Mouse (Mus musculus) stomach, embryonic 14.5 days (tissue): ENCODE results near the gene Pknox2. TPM values are rescaled to one million over a fixed set of nuclear protein-coding genes. Genes with fewer than 3 reads are reported as not detected.

ENCODE experiments used
- ATAC-seq: fragments of 200-750 bp; cut with Nextera tagmentation; 2 replicates; pipeline ENCODE4 v1.8.0; 2017; ENCODE audit warnings: low read depth, moderate TSS enrichment; ENCODE audit not compliant: insufficient number of reproducible peaks, insufficient read depth, low FRiP score
- H3K27ac ChIP-seq: fragments of 300-500 bp; sonication (generic); 2 replicates; pipeline ENCODE4 v1.5.1; 2014; ENCODE audit warnings: mild to moderate bottlenecking, low read length, moderate library complexity, mixed read lengths
- H3K27me3 ChIP-seq: fragments of 300-500 bp; sonication (generic); 2 replicates; pipeline ENCODE4 v1.6.1; 2014; ENCODE audit warnings: low read length, control low read depth, mixed read lengths; ENCODE audit not compliant: control insufficient read depth, insufficient read depth
- H3K36me3 ChIP-seq: fragments of 300-500 bp; sonication (generic); 2 replicates; pipeline ENCODE4 v1.6.1; 2014; ENCODE audit warnings: mild to moderate bottlenecking, control low read depth, low read length, moderate library complexity, mixed read lengths; ENCODE audit not compliant: control insufficient read depth, insufficient read depth
- H3K4me1 ChIP-seq: fragments of 300-500 bp; sonication (generic); 2 replicates; pipeline ENCODE4 v1.6.1; 2014; ENCODE audit warnings: low read length, control low read depth, mixed read lengths; ENCODE audit not compliant: control insufficient read depth, insufficient read depth
- H3K4me2 ChIP-seq: fragments of 300-500 bp; sonication (generic); replicated peaks from 2 replicates; pipeline ENCODE4 v1.6.1; 2014; ENCODE audit warnings: low read depth, low read length, control low read depth
- H3K4me3 ChIP-seq: fragments of 300-500 bp; sonication (generic); 2 replicates; pipeline ENCODE4 v1.5.1; 2014; ENCODE audit warnings: low read depth, low read length, control low read depth
- H3K9ac ChIP-seq: fragments of 300-500 bp; sonication (generic); replicated peaks from 2 replicates; pipeline ENCODE4 v1.6.1; 2014; ENCODE audit warnings: low read depth, mild to moderate bottlenecking, control low read depth, low read length, moderate library complexity, mixed read lengths
- H3K9me3 ChIP-seq: fragments of 300-500 bp; sonication (generic); 2 replicates; pipeline ENCODE4 v1.6.1; 2016; ENCODE audit warnings: low read depth, low read length, control low read depth; ENCODE audit not compliant: control insufficient read depth
- WGBS: fragments of 180-500 bp; shearing (Covaris S2); extraction: QIAGEN DNeasy Blood & Tissue Kit; methylation state at CpG from one replicate; pipeline ENCODE4 v1.1.7; 2014; 5-methylcytosine and 5-hydroxymethylcytosine counted together
- polyA plus RNA-seq: library from polyadenylated mRNA; unstranded; fragments of >200 nt; fragmentation: Nextera tagmentation; extraction: Ambion mirVana; gene quantifications from 2 replicates; pipeline ENCODE4 v1.2.1, GENCODE M21; 2014

Pknox2 gene
- polyA plus RNA-seq, 1 experiment from 2014 or later = 7.5 TPM

DNA sequence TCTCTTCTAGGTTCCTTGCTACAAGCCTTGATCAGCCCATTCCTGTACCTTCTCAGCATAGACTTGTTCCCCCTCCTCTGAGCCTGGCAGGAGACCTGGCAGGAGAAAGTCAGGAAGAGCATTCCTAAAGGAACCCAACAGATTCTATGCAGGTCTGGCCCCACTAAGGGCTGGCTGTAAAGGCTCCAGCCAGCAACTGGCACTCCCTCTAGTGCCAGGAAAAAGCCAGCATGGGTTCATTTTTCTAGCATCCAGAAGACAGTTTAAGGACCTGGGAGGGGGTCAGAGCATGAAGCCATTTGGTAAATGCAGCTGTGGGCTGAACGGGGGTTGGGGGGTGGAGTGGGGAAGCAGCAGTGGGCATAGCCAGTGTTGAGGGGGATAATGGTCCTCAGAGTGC, 185.3 kb downstream of the Pknox2 start:
- ATAC-seq = no peak
- 63% methylated on average over 1 of the region's 1 CpGs for WGBS
- H3K27me3 ChIP-seq = no peaks in the 10 kb centered on the region
- no peaks in the 10 kb centered on the region for H3K36me3 ChIP-seq
- H3K4me2 ChIP-seq = no peak overlapping the region
- no peaks in the 10 kb centered on the region for H3K4me1 ChIP-seq
- no peak overlapping the region for H3K9ac ChIP-seq
- H3K4me3 ChIP-seq = no peak overlapping the region
- H3K9me3 ChIP-seq = no peaks in the 10 kb centered on the region
- H3K27ac ChIP-seq = no peak overlapping the region

DNA sequence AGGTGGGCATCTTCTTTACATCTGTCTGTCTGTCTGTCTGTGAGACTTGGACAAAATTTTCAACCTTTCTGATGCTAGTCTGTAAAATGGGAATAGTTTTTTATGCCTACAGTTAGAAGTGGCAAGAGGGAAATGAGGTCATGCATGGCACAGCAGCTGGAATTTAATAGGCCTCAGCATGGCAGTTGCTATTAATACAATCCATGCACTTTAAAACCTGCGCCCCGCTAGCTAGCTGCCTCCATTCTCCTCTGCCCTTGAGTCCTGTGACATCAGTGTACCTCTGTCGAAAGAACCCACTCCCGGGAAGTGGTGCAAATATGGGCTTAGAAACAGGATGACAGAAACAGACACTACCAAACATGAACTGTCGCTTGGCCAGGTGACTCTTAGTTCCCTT, 186.1 kb downstream of the Pknox2 start:
- Histone ChIP-seq H3K4me3 (no peak overlapping the region), H3K27me3 (no peaks in the 10 kb centered on the region), H3K4me1 (no peaks in the 10 kb centered on the region), H3K27ac (no peak overlapping the region), H3K9ac (no peak overlapping the region), H3K36me3 (no peaks in the 10 kb centered on the region), H3K9me3 (no peaks in the 10 kb centered on the region), H3K4me2 (no peak overlapping the region)
- WGBS = 91% methylated on average over 5 of the region's 5 CpGs
- no peak for ATAC-seq

DNA sequence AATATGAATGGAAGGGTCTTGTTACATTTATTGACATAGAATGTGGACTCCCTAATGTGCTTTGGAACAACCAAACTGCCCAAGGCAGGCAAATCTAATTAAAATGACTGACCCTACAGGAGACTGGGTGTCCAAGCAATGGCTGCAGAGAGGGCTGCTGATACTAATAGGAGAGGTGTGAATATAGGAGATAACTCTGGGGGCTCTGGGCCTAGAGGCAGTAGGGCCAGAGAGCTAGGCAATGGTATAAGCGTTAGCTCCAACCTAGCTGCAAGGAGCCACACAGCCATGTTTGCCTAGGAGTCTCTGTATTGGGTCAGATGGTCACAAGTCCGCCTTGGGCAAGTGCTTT, 196.1 kb downstream of the Pknox2 start:
- H3K9ac ChIP-seq = no peak overlapping the region
- no peak overlapping the region for H3K27ac ChIP-seq
- ATAC-seq = no peak
- H3K36me3 ChIP-seq = no peaks in the 10 kb centered on the region
- H3K4me2 ChIP-seq = no peak overlapping the region
- H3K27me3 ChIP-seq = no peaks in the 10 kb centered on the region
- 0 out of 2 replicates have a peak, but pooled peaks cover 3% of the 10 kb centered on the region for H3K4me1 ChIP-seq
- no peaks in the 10 kb centered on the region for H3K9me3 ChIP-seq
- no peak overlapping the region for H3K4me3 ChIP-seq
- 85% methylated on average over 2 of the region's 2 CpGs for WGBS

DNA sequence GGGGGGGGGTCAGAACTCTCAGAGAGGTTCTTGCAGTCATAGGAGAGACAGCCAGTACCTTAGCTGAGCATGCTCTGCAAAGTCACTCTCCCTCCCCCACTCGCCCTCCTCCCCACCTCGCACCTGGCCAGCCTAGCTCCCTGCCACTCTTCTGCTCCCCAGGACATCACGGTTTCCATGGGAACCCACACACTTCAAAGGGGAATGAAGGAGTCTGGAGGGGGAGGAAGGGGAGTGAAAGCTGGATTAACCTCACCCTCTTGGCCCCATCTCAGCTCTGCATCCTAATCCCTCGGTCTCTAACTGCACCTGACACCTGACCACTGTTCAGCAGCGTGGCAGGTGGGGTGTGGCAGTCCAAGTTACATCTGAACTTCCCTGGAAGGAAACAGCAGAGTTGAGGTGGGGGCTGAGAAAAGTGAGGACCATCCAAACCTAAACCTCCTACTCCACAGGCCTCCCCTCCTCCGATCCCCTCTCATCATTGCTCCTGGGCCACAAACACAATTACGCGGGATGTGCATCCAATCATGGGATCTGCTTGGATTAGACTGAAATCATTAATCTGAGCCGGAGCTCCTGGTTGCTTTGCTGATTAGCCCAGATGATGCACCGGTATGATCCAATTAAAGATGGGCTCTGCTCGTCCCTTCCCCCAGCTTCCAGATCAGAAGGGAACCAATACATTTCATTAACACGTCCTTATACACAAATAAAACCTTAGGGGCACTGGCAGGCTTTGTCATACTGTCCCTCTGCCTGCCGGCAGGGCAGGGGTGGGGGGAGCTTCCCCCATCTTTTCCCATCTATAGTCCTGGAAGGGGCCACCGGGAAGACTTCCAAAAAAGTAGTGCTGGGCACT, 196.7 kb downstream of the Pknox2 start:
- no peak overlapping the region for H3K9ac ChIP-seq
- no peak overlapping the region for H3K27ac ChIP-seq
- no peak overlapping the region for H3K4me3 ChIP-seq
- ATAC-seq = peak; percentile 20; the same call in 1 of the 2 replicates
- 30% methylated on average over 14 of the region's 14 CpGs for WGBS
- H3K9me3 ChIP-seq = no peaks in the 10 kb centered on the region
- no peak overlapping the region for H3K4me2 ChIP-seq
- no peaks in the 10 kb centered on the region for H3K36me3 ChIP-seq
- H3K27me3 ChIP-seq = no peaks in the 10 kb centered on the region
- 0 out of 2 replicates have a peak, but pooled peaks cover 3% of the 10 kb centered on the region for H3K4me1 ChIP-seq

DNA sequence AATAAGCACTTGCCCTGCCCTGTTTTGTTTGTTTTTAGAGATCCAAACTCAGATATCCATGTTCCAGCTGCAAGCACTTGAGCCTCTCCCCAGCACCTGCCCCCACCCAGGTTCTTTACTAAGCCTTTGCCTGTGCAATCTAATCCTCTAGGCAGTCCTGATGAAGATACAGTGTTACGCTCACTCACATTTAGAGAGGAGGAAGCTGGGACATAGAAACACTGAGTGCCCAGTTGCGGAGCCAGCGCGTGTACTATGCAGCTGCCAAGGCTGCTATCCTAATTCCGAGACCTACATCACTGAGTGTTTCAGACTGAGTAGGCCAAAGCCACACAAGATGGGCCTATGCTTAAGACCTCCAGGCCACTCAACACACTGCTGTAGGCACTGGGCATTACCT, 199.0 kb downstream of the Pknox2 start:
- 82% methylated on average over 5 of the region's 5 CpGs for WGBS
- ATAC-seq = no peak

DNA sequence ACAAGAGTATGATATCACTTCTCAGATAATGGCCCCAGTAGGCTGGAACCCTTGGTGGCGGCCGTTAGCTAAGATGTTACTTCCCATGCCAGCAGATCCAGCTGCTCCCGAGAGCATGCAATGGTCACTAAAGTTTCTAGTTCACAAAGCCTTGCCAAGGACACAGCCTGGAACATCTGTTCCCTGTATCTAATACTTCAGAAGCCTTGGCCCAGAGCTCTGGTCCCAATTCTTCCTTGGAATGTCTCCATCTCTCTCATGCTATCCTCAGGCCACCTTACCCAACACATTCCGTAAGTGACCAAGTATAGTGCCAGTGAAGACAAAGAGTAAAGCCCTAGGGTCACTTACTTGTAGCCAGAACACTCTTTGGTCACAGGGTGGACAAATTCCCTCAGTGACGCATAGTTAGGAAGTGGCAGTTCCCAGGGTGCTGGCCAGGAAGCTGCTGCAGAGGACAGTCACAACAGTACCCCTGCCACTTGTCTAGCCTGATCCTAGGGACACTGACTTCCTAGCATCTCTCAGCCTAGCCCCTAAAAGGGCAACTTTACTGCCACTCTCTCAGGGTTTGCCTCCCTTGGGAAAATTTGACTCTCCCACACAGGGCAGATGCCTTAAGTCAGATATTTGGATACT, 200.0 kb downstream of the Pknox2 start:
- no peak overlapping the region for H3K4me3 ChIP-seq
- H3K27me3 ChIP-seq = no peaks in the 10 kb centered on the region
- 0 out of 2 replicates have a peak, but pooled peaks cover 3% of the 10 kb centered on the region for H3K4me1 ChIP-seq
- no peak overlapping the region for H3K4me2 ChIP-seq
- WGBS = 90% methylated on average over 5 of the region's 5 CpGs
- H3K36me3 ChIP-seq = no peaks in the 10 kb centered on the region
- no peak overlapping the region for H3K9ac ChIP-seq
- no peak overlapping the region for H3K27ac ChIP-seq
- no peak for ATAC-seq
- H3K9me3 ChIP-seq = no peaks in the 10 kb centered on the region

More for the DNA sequence above, 199.0 kb downstream of the Pknox2 start:
- H3K4me1 ChIP-seq = 0 out of 2 replicates have a peak, but pooled peaks cover 3% of the 10 kb centered on the region
- H3K9ac ChIP-seq = no peak overlapping the region
- H3K9me3 ChIP-seq = no peaks in the 10 kb centered on the region
- H3K27ac ChIP-seq = no peak overlapping the region
- H3K36me3 ChIP-seq = no peaks in the 10 kb centered on the region
- H3K27me3 ChIP-seq = no peaks in the 10 kb centered on the region
- no peak overlapping the region for H3K4me3 ChIP-seq
- H3K4me2 ChIP-seq = no peak overlapping the region

DNA sequence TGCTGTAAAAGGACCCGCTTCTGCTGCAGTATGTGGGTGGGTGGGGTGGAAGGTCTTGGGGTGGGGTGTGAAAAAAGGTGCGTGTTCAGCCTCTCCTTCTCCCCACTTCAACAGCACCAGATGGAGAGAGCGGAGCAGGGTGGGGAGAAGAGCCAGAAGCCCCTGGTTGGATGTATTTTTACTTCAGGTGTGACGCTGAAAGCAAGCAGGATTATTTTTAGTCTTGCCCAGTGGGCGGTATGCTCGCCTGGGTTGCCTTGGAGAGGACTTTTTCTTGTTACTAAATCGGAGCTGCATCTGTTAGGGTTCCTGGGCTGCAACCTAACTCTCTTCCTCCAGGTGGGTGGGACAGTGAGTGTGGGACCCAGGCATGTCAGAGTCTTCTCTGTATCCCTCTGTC, 202.4 kb downstream of the Pknox2 start:
- no peaks in the 10 kb centered on the region for H3K9me3 ChIP-seq
- H3K27ac ChIP-seq = no peak overlapping the region
- 69% methylated on average over 7 of the region's 7 CpGs for WGBS
- no peaks in the 10 kb centered on the region for H3K27me3 ChIP-seq
- H3K4me2 ChIP-seq = no peak overlapping the region
- H3K36me3 ChIP-seq = no peaks in the 10 kb centered on the region
- H3K9ac ChIP-seq = no peak overlapping the region
- H3K4me1 ChIP-seq = no peaks in the 10 kb centered on the region
- ATAC-seq = no peak
- H3K4me3 ChIP-seq = no peak overlapping the region

DNA sequence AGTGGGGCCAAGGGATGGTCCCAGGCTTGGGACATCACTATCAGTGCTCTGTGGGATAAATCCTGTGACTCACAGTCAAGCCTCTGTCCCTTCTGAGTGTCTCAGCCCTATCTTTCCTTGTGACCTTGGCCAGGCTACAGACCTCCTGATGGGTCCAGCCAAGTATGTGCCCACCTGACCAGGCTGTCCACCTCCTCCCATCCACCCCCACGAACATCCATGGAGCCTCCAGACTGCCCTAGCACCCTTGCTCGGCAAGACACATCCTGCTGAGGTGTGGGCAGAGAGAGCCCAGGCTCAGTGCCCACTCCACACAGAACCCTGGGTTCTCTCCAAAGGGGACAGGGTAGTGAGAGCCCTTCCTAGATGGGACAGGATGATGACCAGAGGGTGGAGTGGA, 204.6 kb downstream of the Pknox2 start:
- WGBS = 79% methylated on average over 2 of the region's 2 CpGs
- ATAC-seq = no peak

More for the DNA sequence above, 204.6 kb downstream of the Pknox2 start:
- Histone ChIP-seq H3K9me3 (no peaks in the 10 kb centered on the region), H3K4me2 (no peak overlapping the region), H3K9ac (no peak overlapping the region), H3K27me3 (no peaks in the 10 kb centered on the region), H3K36me3 (no peaks in the 10 kb centered on the region), H3K27ac (no peak overlapping the region), H3K4me3 (no peak overlapping the region), H3K4me1 (0 out of 2 replicates have a peak, but pooled peaks cover 4% of the 10 kb centered on the region)
